Mouse (Mus musculus) hindbrain, embryonic 14.5 days (tissue): Measurements from ENCODE around the gene Usp47. TPM values are rescaled to one million over a fixed set of nuclear protein-coding genes. Genes with fewer than 3 reads are reported as not detected.

Experiments
- ATAC-seq: fragments of 200-750 bp; cut with Nextera tagmentation; 2 replicates; pipeline ENCODE4 v1.8.0; 2017; ENCODE audit warnings: moderate number of reproducible peaks, mild to moderate bottlenecking, moderate TSS enrichment, moderate library complexity; ENCODE audit not compliant: low FRiP score
- DNase-seq: peaks from one replicate; pipeline ENCODE4 v3.0.0-alpha.2; 2015; ENCODE audit warnings: low spot score
- H3K27ac ChIP-seq: fragments of 300-500 bp; sonication (generic); 2 replicates; pipeline ENCODE4 v1.5.1; 2014; ENCODE audit warnings: mild to moderate bottlenecking, moderate library complexity
- H3K27me3 ChIP-seq: fragments of 300-500 bp; sonication (generic); 2 replicates; pipeline ENCODE4 v1.6.1; 2014; ENCODE audit warnings: mild to moderate bottlenecking, low read length, mixed read lengths; ENCODE audit not compliant: control insufficient read depth, insufficient read depth
- H3K36me3 ChIP-seq: fragments of 300-500 bp; sonication (generic); replicated peaks from 2 replicates; pipeline ENCODE4 v1.6.1; 2014; ENCODE audit not compliant: control insufficient read depth, insufficient read depth
- H3K4me1 ChIP-seq: fragments of 300-500 bp; sonication (generic); replicated peaks from 2 replicates; pipeline ENCODE4 v1.6.1; 2014; ENCODE audit warnings: antibody characterized with exemption, low read length, mixed read lengths; ENCODE audit not compliant: control insufficient read depth, insufficient read depth
- H3K4me2 ChIP-seq: fragments of 300-500 bp; sonication (generic); replicated peaks from 2 replicates; pipeline ENCODE4 v1.6.1; 2014; ENCODE audit warnings: mild to moderate bottlenecking, moderate library complexity
- H3K4me3 ChIP-seq: fragments of 300-500 bp; sonication (generic); replicated peaks from 2 replicates; pipeline ENCODE4 v1.5.1; 2014; ENCODE audit warnings: mild to moderate bottlenecking, low read length
- H3K9ac ChIP-seq: fragments of 300-500 bp; sonication (generic); 2 replicates; pipeline ENCODE4 v1.6.1; 2014
- H3K9me3 ChIP-seq: fragments of 300-500 bp; sonication (generic); 2 replicates; pipeline ENCODE4 v1.6.1; 2016; ENCODE audit warnings: low read length; ENCODE audit not compliant: control insufficient read depth
- WGBS: fragments of 180-500 bp; shearing (Covaris S2); extraction: QIAGEN DNeasy Blood & Tissue Kit; methylation state at CpG from one replicate; pipeline ENCODE4 v1.1.7; 2014; 5-methylcytosine and 5-hydroxymethylcytosine counted together
- polyA plus RNA-seq: library from polyadenylated mRNA; unstranded; fragments of >200 nt; fragmentation: Nextera tagmentation; extraction: Ambion mirVana; gene quantifications from 2 replicates; pipeline ENCODE4 v1.2.1, GENCODE M21; 2014

The Usp47 gene
- polyA plus RNA-seq, 1 experiment from 2014 or later, result 94.8 TPM

GRCm38 (mm10) chr7:112127085-112127637 is 103.9 kb downstream of the Usp47 start:
- Histone ChIP-seq H3K36me3 (no peaks in the 10 kb centered on the region), H3K27me3 (no peaks in the 10 kb centered on the region), H3K4me3 (no peak overlapping the region), H3K27ac (no peak overlapping the region), H3K4me1 (no peaks in the 10 kb centered on the region), H3K9me3 (no peaks in the 10 kb centered on the region), H3K9ac (no peak overlapping the region), H3K4me2 (no peak overlapping the region)
- WGBS, result 69% methylated on average over 5 of the region's 5 CpGs
- DNase-seq, result no peak
- ATAC-seq, result no peak

GRCm38 (mm10) chr7:112127954-112128353 is 104.7 kb downstream of the Usp47 start:
- 89% methylated on average over 4 of the region's 4 CpGs for WGBS
- DNase-seq (no peak), ATAC-seq (no peak)
- H3K27me3 ChIP-seq, result no peaks in the 10 kb centered on the region
- no peaks in the 10 kb centered on the region for H3K4me1 ChIP-seq
- H3K4me2 ChIP-seq, result no peak overlapping the region
- H3K4me3 ChIP-seq, result no peak overlapping the region
- no peak overlapping the region for H3K9ac ChIP-seq
- no peaks in the 10 kb centered on the region for H3K9me3 ChIP-seq
- H3K27ac ChIP-seq, result no peak overlapping the region
- no peaks in the 10 kb centered on the region for H3K36me3 ChIP-seq

GRCm38 (mm10) chr7:112128810-112129209 is 105.5 kb downstream of the Usp47 start:
- H3K4me2 ChIP-seq, result no peak overlapping the region
- H3K4me1 ChIP-seq, result no peaks in the 10 kb centered on the region
- WGBS, result 80% methylated on average over 4 of the region's 4 CpGs

GRCm38 (mm10) chr7:112129851-112130250 is 106.5 kb downstream of the Usp47 start:
- Histone ChIP-seq H3K4me3 (no peak overlapping the region), H3K4me1 (no peaks in the 10 kb centered on the region), H3K27ac (no peak overlapping the region), H3K27me3 (no peaks in the 10 kb centered on the region), H3K4me2 (no peak overlapping the region), H3K9ac (no peak overlapping the region), H3K36me3 (no peaks in the 10 kb centered on the region), H3K9me3 (no peaks in the 10 kb centered on the region)
- DNase-seq, result no peak
- no peak for ATAC-seq
- 70% methylated on average over 6 of the region's 6 CpGs for WGBS

More at GRCm38 (mm10) chr7:112128810-112129209, 105.5 kb downstream of the Usp47 start:
- Histone ChIP-seq H3K4me3 (no peak overlapping the region), H3K27me3 (no peaks in the 10 kb centered on the region), H3K9ac (no peak overlapping the region), H3K27ac (no peak overlapping the region), H3K36me3 (no peaks in the 10 kb centered on the region), H3K9me3 (no peaks in the 10 kb centered on the region)
- DNase-seq (no peak), ATAC-seq (no peak)

GRCm38 (mm10) chr7:112130660-112131059 is 107.4 kb downstream of the Usp47 start:
- Histone ChIP-seq H3K9ac (no peak overlapping the region), H3K9me3 (no peaks in the 10 kb centered on the region), H3K4me3 (no peak overlapping the region), H3K4me2 (no peak overlapping the region), H3K27me3 (no peaks in the 10 kb centered on the region), H3K36me3 (no peaks in the 10 kb centered on the region), H3K4me1 (no peaks in the 10 kb centered on the region), H3K27ac (no peak overlapping the region)
- DNase-seq (no peak), ATAC-seq (no peak)
- 99% methylated on average over 3 of the region's 3 CpGs for WGBS

GRCm38 (mm10) chr7:112132005-112132404 is 108.7 kb downstream of the Usp47 start:
- Histone ChIP-seq H3K9ac (no peak overlapping the region), H3K4me3 (no peak overlapping the region), H3K36me3 (no peaks in the 10 kb centered on the region), H3K4me1 (no peaks in the 10 kb centered on the region), H3K4me2 (no peak overlapping the region), H3K27ac (no peak overlapping the region), H3K9me3 (no peaks in the 10 kb centered on the region), H3K27me3 (no peaks in the 10 kb centered on the region)
- ATAC-seq (no peak), DNase-seq (no peak)
- 44% methylated on average over 6 of the region's 6 CpGs for WGBS

GRCm38 (mm10) chr7:112133277-112133676 is 110.0 kb downstream of the Usp47 start:
- H3K36me3 ChIP-seq, result no peaks in the 10 kb centered on the region
- no peak overlapping the region for H3K4me2 ChIP-seq
- no peak overlapping the region for H3K4me3 ChIP-seq
- H3K27me3 ChIP-seq, result no peaks in the 10 kb centered on the region
- no peaks in the 10 kb centered on the region for H3K4me1 ChIP-seq
- ATAC-seq, result no peak
- H3K9ac ChIP-seq, result no peak overlapping the region
- no peak overlapping the region for H3K27ac ChIP-seq
- DNase-seq, result no peak
- no peaks in the 10 kb centered on the region for H3K9me3 ChIP-seq
- WGBS, result 84% methylated on average over 5 of the region's 5 CpGs

- 94% methylated on average over 4 of the region's 4 CpGs for WGBS
- Histone ChIP-seq H3K27me3 (no peaks in the 10 kb centered on the region), H3K4me3 (no peak overlapping the region), H3K9me3 (no peaks in the 10 kb centered on the region), H3K4me2 (no peak overlapping the region), H3K36me3 (no peaks in the 10 kb centered on the region), H3K4me1 (no peaks in the 10 kb centered on the region), H3K27ac (no peak overlapping the region), H3K9ac (no peak overlapping the region)
- DNase-seq, result no peak
- ATAC-seq, result no peak
These were observed 111.9 kb downstream of the Usp47 start for GRCm38 (mm10) chr7:112135161-112135560.

- H3K4me1 ChIP-seq, result no peaks in the 10 kb centered on the region
- no peak overlapping the region for H3K4me2 ChIP-seq
- DNase-seq (no peak), ATAC-seq (no peak)
- no peaks in the 10 kb centered on the region for H3K36me3 ChIP-seq
- H3K27ac ChIP-seq, result no peak overlapping the region
- H3K4me3 ChIP-seq, result no peak overlapping the region
- no peaks in the 10 kb centered on the region for H3K27me3 ChIP-seq
- no peaks in the 10 kb centered on the region for H3K9me3 ChIP-seq
- H3K9ac ChIP-seq, result no peak overlapping the region
- WGBS, result 75% methylated on average over 5 of the region's 5 CpGs
These were observed 113.2 kb downstream of the Usp47 start for GRCm38 (mm10) chr7:112136537-112136936.

GRCm38 (mm10) chr7:112138168-112138508 is 114.8 kb downstream of the Usp47 start:
- ATAC-seq, result no peak
- Histone ChIP-seq H3K9ac (no peak overlapping the region), H3K4me2 (no peak overlapping the region), H3K4me3 (no peak overlapping the region), H3K27me3 (no peaks in the 10 kb centered on the region), H3K4me1 (peaks cover 3% of the 10 kb centered on the region), H3K27ac (no peak overlapping the region), H3K9me3 (no peaks in the 10 kb centered on the region), H3K36me3 (no peaks in the 10 kb centered on the region)
- no peak for DNase-seq
- WGBS, result 83% methylated on average over 7 of the region's 7 CpGs
